Mouse (Mus musculus): ENCODE data around the gene Chd2. TPM values are rescaled to one million over a fixed set of nuclear protein-coding genes. Genes with fewer than 3 reads are reported as not detected.
"Not testable (repeated sequence)": the region's sequence is repeated elsewhere in the genome, so short reads cannot be mapped to it uniquely, and the experiment has no call there.

Gene Chd2
- polyA plus RNA-seq, 1 experiment from 2014 or later: 47.8 TPM

DNA sequence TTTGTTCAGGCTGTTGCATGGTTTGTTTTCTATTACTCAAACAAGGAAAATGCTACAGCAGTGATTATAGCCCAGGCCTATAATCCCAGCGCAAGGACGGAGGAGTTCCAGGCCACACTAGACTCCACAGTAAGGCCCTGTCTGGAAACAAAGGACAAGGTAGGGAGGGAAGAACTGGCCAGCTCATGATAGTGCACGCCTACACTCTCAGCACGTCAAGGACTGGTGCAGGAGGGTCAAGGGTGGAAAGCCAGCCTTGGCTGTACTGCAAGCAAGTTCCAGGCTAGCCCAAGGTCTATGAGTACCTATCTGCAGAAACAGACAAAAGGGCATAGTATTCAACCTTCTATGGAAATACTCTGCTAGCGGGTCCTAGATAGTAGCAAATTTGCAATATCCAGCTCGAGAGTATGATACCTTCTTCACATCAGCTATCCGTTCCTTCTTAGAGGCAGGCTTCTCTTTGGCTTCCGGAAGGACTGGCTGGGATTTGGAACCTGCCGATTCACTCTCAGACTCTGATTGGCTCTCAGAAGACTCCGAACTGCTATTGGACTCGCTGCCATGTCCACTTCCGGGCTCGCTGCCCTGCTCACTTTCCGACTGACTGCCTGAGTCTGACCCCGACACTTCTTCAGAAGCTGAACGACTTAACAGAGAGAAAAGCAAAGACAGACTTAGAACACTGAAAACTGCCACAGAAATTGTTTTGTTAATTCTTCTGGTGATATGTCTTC is 22.4 kb downstream of the Chd2 start:
- H3K27ac ChIP-seq (replicated peaks; ENCODE audit: low read depth, low read length): no peak overlapping the region
- DNase-seq (ENCODE audit: low spot score) (no peak), ATAC-seq (replicated peaks; ENCODE audit: insufficient number of reproducible peaks, low FRiP score, low TSS enrichment, low read depth) (no peak)
- no peak overlapping the region for H3K4me2 ChIP-seq (ENCODE audit: low read depth, low read length)
- no peaks in the 10 kb centered on the region for H3K4me1 ChIP-seq (ENCODE audit: control insufficient read depth, insufficient read depth, low read length)
- 94% methylated on average over 16 of the region's 16 CpGs for WGBS
- H3K27me3 ChIP-seq (ENCODE audit: control insufficient read depth, insufficient read depth, low read length): no peaks in the 10 kb centered on the region
- peaks cover 2% of the 10 kb centered on the region; the same call in 1 of the 2 replicates for H3K36me3 ChIP-seq (replicated peaks; ENCODE audit: control insufficient read depth, insufficient read depth, low read depth, low read length)
- no peak overlapping the region for H3K4me3 ChIP-seq (ENCODE audit: low read depth, low read length)
- H3K9ac ChIP-seq (replicated peaks; ENCODE audit: low read length): no peak overlapping the region
- H3K9me3 ChIP-seq (replicated peaks; ENCODE audit: control insufficient read depth, low read length): no peaks in the 10 kb centered on the region

GRCm38 (mm10) chr7:73518373-73518980 is 23.2 kb downstream of the Chd2 start:
- WGBS: 91% methylated on average over 6 of the region's 6 CpGs
- not testable (repeated sequence) for ATAC-seq (replicated peaks; ENCODE audit: insufficient number of reproducible peaks, low FRiP score, low TSS enrichment, low read depth); H3K4me1 ChIP-seq (ENCODE audit: control insufficient read depth, insufficient read depth, low read length); H3K4me3 ChIP-seq (ENCODE audit: low read depth, low read length); H3K9me3 ChIP-seq (replicated peaks; ENCODE audit: control insufficient read depth, low read length); DNase-seq (ENCODE audit: low spot score); H3K27ac ChIP-seq (replicated peaks; ENCODE audit: low read depth, low read length); H3K9ac ChIP-seq (replicated peaks; ENCODE audit: low read length); H3K27me3 ChIP-seq (ENCODE audit: control insufficient read depth, insufficient read depth, low read length); H3K36me3 ChIP-seq (replicated peaks; ENCODE audit: control insufficient read depth, insufficient read depth, low read depth, low read length); H3K4me2 ChIP-seq (ENCODE audit: low read depth, low read length)

DNA sequence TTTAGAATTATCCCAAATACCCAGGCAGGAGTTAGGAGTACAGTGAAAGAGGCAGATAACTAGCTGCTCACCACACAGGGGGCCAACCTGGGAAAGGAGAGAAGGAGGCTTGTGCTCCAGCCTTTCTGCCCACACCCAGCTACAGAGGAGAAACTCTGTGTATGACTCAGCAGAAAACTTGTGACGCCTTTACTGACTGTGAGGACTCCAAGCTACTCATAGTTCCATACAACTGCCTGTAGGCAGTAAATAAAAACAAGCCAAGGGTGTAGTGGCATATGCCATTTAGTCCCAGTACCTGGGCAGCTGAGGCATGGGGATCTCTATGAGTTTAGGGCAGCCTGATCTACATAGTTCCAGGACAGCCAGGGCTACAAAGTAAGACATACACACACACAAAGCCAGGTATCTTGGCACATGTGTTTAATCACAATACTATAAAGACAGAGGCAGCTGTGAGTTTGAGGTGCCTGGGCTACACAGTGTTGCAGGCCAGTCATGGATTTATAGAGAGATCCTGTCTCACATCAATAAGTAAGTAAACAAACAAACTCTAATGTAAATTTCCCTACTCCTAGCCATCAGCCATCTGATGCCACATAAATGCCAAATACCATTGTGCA is 24.1 kb downstream of the Chd2 start:
- DNase-seq (ENCODE audit: low spot score) (no peak), ATAC-seq (replicated peaks; ENCODE audit: insufficient number of reproducible peaks, low FRiP score, low TSS enrichment, low read depth) (no peak)
- Histone ChIP-seq H3K9ac (replicated peaks; ENCODE audit: low read length) (no peak overlapping the region), H3K27ac (replicated peaks; ENCODE audit: low read depth, low read length) (no peak overlapping the region), H3K4me2 (ENCODE audit: low read depth, low read length) (no peak overlapping the region), H3K36me3 (replicated peaks; ENCODE audit: control insufficient read depth, insufficient read depth, low read depth, low read length) (peaks cover 2% of the 10 kb centered on the region; the same call in 1 of the 2 replicates), H3K4me3 (ENCODE audit: low read depth, low read length) (no peak overlapping the region), H3K27me3 (ENCODE audit: control insufficient read depth, insufficient read depth, low read length) (no peaks in the 10 kb centered on the region), H3K4me1 (ENCODE audit: control insufficient read depth, insufficient read depth, low read length) (no peaks in the 10 kb centered on the region), H3K9me3 (replicated peaks; ENCODE audit: control insufficient read depth, low read length) (no peaks in the 10 kb centered on the region)
- 76% methylated on average over 1 of the region's 1 CpGs for WGBS

DNA sequence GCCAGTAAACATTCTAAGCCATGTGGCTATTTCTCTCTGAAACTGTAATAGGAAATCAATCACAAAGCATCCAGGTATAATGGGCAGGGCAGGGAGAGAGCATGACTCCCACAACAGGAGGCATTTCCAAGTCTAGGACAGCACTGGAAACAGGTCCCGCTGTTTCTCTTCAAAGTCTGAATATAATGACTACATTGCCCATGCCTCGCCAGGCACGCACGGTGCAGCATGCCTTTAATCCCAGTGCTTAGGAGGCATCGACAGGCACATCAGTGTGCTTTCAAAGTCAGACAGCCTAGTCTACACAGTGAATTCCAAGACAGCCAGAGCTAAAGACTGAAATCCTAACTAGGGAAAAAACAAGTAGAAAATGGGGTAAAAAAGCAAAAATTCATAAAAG is 24.8 kb downstream of the Chd2 start:
- no peak overlapping the region for H3K4me2 ChIP-seq (ENCODE audit: low read depth, low read length)
- H3K36me3 ChIP-seq (replicated peaks; ENCODE audit: control insufficient read depth, insufficient read depth, low read depth, low read length): peaks cover 5% of the 10 kb centered on the region
- DNase-seq (ENCODE audit: low spot score): no peak
- no peaks in the 10 kb centered on the region for H3K9me3 ChIP-seq (replicated peaks; ENCODE audit: control insufficient read depth, low read length)
- no peak overlapping the region for H3K27ac ChIP-seq (replicated peaks; ENCODE audit: low read depth, low read length)
- no peak overlapping the region for H3K4me3 ChIP-seq (ENCODE audit: low read depth, low read length)
- H3K9ac ChIP-seq (replicated peaks; ENCODE audit: low read length): no peak overlapping the region
- H3K27me3 ChIP-seq (ENCODE audit: control insufficient read depth, insufficient read depth, low read length): no peaks in the 10 kb centered on the region
- H3K4me1 ChIP-seq (ENCODE audit: control insufficient read depth, insufficient read depth, low read length): no peaks in the 10 kb centered on the region
- no peak for ATAC-seq (replicated peaks; ENCODE audit: insufficient number of reproducible peaks, low FRiP score, low TSS enrichment, low read depth)
- WGBS: 84% methylated on average over 5 of the region's 5 CpGs

GRCm38 (mm10) chr7:73514560-73514959 is 27.1 kb downstream of the Chd2 start:
- no peak overlapping the region for H3K27ac ChIP-seq (replicated peaks; ENCODE audit: low read depth, low read length)
- no peak for DNase-seq (ENCODE audit: low spot score)
- H3K4me2 ChIP-seq (ENCODE audit: low read depth, low read length): no peak overlapping the region
- no peak overlapping the region for H3K9ac ChIP-seq (replicated peaks; ENCODE audit: low read length)
- 84% methylated on average over 4 of the region's 4 CpGs for WGBS
- no peaks in the 10 kb centered on the region for H3K4me1 ChIP-seq (ENCODE audit: control insufficient read depth, insufficient read depth, low read length)
- peaks cover 8% of the 10 kb centered on the region for H3K36me3 ChIP-seq (replicated peaks; ENCODE audit: control insufficient read depth, insufficient read depth, low read depth, low read length)
- no peaks in the 10 kb centered on the region for H3K27me3 ChIP-seq (ENCODE audit: control insufficient read depth, insufficient read depth, low read length)
- ATAC-seq (replicated peaks; ENCODE audit: insufficient number of reproducible peaks, low FRiP score, low TSS enrichment, low read depth): no peak
- no peak overlapping the region for H3K4me3 ChIP-seq (ENCODE audit: low read depth, low read length)
- no peaks in the 10 kb centered on the region for H3K9me3 ChIP-seq (replicated peaks; ENCODE audit: control insufficient read depth, low read length)

DNA sequence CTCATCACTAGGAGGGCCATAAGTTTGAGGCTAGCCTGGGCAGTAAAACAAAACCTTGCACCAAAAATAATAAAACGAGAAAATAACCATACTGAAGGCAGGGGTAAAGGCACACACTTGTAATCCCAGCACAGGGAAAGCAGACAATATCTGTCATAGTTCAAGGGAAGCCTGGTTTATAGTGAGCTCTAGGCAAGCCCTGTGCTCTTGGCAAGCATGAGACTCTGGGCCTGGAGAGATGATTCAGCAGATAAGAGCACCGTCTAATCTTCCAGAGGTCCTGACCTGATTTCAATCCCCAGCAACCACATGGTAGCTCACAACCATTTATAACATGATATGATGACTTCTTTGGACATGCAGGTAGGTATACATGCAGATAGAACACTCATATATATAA is 29.2 kb downstream of the Chd2 start:
- H3K36me3 ChIP-seq (replicated peaks; ENCODE audit: control insufficient read depth, insufficient read depth, low read depth, low read length): peaks cover 11% of the 10 kb centered on the region

GRCm38 (mm10) chr7:73508688-73509087 is 32.9 kb downstream of the Chd2 start:
- Histone ChIP-seq H3K4me2 (ENCODE audit: low read depth, low read length) (no peak overlapping the region), H3K27ac (replicated peaks; ENCODE audit: low read depth, low read length) (no peak overlapping the region), H3K9ac (replicated peaks; ENCODE audit: low read length) (no peak overlapping the region), H3K4me3 (ENCODE audit: low read depth, low read length) (no peak overlapping the region), H3K4me1 (ENCODE audit: control insufficient read depth, insufficient read depth, low read length) (no peaks in the 10 kb centered on the region), H3K27me3 (ENCODE audit: control insufficient read depth, insufficient read depth, low read length) (no peaks in the 10 kb centered on the region), H3K36me3 (replicated peaks; ENCODE audit: control insufficient read depth, insufficient read depth, low read depth, low read length) (peaks cover 22% of the 10 kb centered on the region), H3K9me3 (replicated peaks; ENCODE audit: control insufficient read depth, low read length) (no peaks in the 10 kb centered on the region)
- no peak for DNase-seq (ENCODE audit: low spot score)
- whole genome bisulfite sequencing: 93% methylated on average over 2 of the region's 2 CpGs
- ATAC-seq (replicated peaks; ENCODE audit: insufficient number of reproducible peaks, low FRiP score, low TSS enrichment, low read depth): no peak

More for the DNA sequence above, 29.2 kb downstream of the Chd2 start:
- no peaks in the 10 kb centered on the region for H3K9me3 ChIP-seq (replicated peaks; ENCODE audit: control insufficient read depth, low read length)
- H3K27ac ChIP-seq (replicated peaks; ENCODE audit: low read depth, low read length): no peak overlapping the region
- ATAC-seq (replicated peaks; ENCODE audit: insufficient number of reproducible peaks, low FRiP score, low TSS enrichment, low read depth) (no peak), DNase-seq (ENCODE audit: low spot score) (no peak)
- no peak overlapping the region for H3K4me3 ChIP-seq (ENCODE audit: low read depth, low read length)
- WGBS: 69% methylated on average over 2 of the region's 2 CpGs
- no peaks in the 10 kb centered on the region for H3K27me3 ChIP-seq (ENCODE audit: control insufficient read depth, insufficient read depth, low read length)
- no peak overlapping the region for H3K9ac ChIP-seq (replicated peaks; ENCODE audit: low read length)
- H3K4me1 ChIP-seq (ENCODE audit: control insufficient read depth, insufficient read depth, low read length): no peaks in the 10 kb centered on the region
- H3K4me2 ChIP-seq (ENCODE audit: low read depth, low read length): no peak overlapping the region

DNA sequence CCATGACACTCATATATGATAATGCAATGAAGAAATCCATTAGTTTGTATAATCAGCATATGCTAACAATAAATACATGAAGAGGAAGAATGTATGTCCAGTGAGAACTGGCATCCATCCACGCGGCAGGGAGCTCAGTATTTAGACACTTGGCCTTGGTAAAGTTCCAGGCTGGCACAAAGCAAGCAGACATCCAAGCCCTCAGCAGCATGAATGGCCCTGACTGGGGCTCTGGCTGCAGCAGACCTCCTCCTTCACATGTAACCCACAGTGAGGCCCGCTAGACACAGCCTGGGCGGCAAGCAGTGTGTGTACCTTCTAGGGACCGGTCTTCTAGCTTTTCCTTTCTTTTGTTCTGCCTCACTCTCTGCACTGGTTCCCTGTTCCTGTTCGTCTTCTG is 34.1 kb downstream of the Chd2 start:
- no peak overlapping the region for H3K4me3 ChIP-seq (ENCODE audit: low read depth, low read length)
- 96% methylated on average over 6 of the region's 6 CpGs for WGBS
- H3K4me2 ChIP-seq (ENCODE audit: low read depth, low read length): no peak overlapping the region
- H3K9ac ChIP-seq (replicated peaks; ENCODE audit: low read length): no peak overlapping the region
- ATAC-seq (replicated peaks; ENCODE audit: insufficient number of reproducible peaks, low FRiP score, low TSS enrichment, low read depth) (no peak), DNase-seq (ENCODE audit: low spot score) (no peak)
- no peaks in the 10 kb centered on the region for H3K4me1 ChIP-seq (ENCODE audit: control insufficient read depth, insufficient read depth, low read length)
- H3K9me3 ChIP-seq (replicated peaks; ENCODE audit: control insufficient read depth, low read length): no peaks in the 10 kb centered on the region
- no peak overlapping the region for H3K27ac ChIP-seq (replicated peaks; ENCODE audit: low read depth, low read length)
- no peaks in the 10 kb centered on the region for H3K27me3 ChIP-seq (ENCODE audit: control insufficient read depth, insufficient read depth, low read length)
- peaks cover 26% of the 10 kb centered on the region for H3K36me3 ChIP-seq (replicated peaks; ENCODE audit: control insufficient read depth, insufficient read depth, low read depth, low read length)
